Mouse (Mus musculus) forebrain, embryonic 11.5 days (tissue): ENCODE data around the gene Tcp11l1. TPM values are rescaled to one million over a fixed set of nuclear protein-coding genes. Genes with fewer than 3 reads are reported as not detected.

ENCODE experiments used
- ATAC-seq: fragments of 200-750 bp; cut with Nextera tagmentation; replicated peaks from 2 replicates; pipeline ENCODE4 v1.8.0; 2017; ENCODE audit warnings: moderate TSS enrichment; ENCODE audit not compliant: low FRiP score
- DNase-seq: peaks from one replicate; pipeline ENCODE4 v3.0.0-alpha.2; 2017; ENCODE audit warnings: low spot score
- H3K27ac ChIP-seq: fragments of 300-500 bp; sonication (generic); 2 replicates; pipeline ENCODE4 v1.5.1; 2014; ENCODE audit warnings: low read depth, low read length
- H3K27me3 ChIP-seq: fragments of 300-500 bp; sonication (generic); 2 replicates; pipeline ENCODE4 v1.6.1; 2014; ENCODE audit warnings: mild to moderate bottlenecking, low read length, mixed read lengths; ENCODE audit not compliant: control insufficient read depth, insufficient read depth
- H3K36me3 ChIP-seq: fragments of 300-500 bp; sonication (generic); 2 replicates; pipeline ENCODE4 v1.6.1; 2014; ENCODE audit warnings: mild to moderate bottlenecking, low read length, moderate library complexity, mixed read lengths; ENCODE audit not compliant: control insufficient read depth, insufficient read depth
- H3K4me1 ChIP-seq: fragments of 300-500 bp; sonication (generic); replicated peaks from 2 replicates; pipeline ENCODE4 v1.6.1; 2014; ENCODE audit warnings: low read length, mixed read lengths; ENCODE audit not compliant: control insufficient read depth, insufficient read depth
- H3K4me2 ChIP-seq: fragments of 300-500 bp; sonication (generic); 2 replicates; pipeline ENCODE4 v1.6.1; 2014; ENCODE audit warnings: low read depth, mild to moderate bottlenecking, low read length, moderate library complexity, mixed read lengths; ENCODE audit not compliant: severe bottlenecking
- H3K4me3 ChIP-seq: fragments of 300-500 bp; sonication (generic); 2 replicates; pipeline ENCODE4 v1.5.1; 2014; ENCODE audit warnings: low read depth, low read length
- H3K9ac ChIP-seq: fragments of 300-500 bp; sonication (generic); 2 replicates; pipeline ENCODE4 v1.6.1; 2014; ENCODE audit warnings: low read length
- H3K9me3 ChIP-seq: fragments of 300-500 bp; sonication (generic); 2 replicates; pipeline ENCODE4 v1.6.1; 2016; ENCODE audit warnings: low read length, mixed read lengths; ENCODE audit not compliant: control insufficient read depth
- WGBS: fragments of 180-500 bp; shearing (Covaris S2); extraction: QIAGEN DNeasy Blood & Tissue Kit; methylation state at CpG from one replicate; pipeline ENCODE4 v1.1.7; 2014; 5-methylcytosine and 5-hydroxymethylcytosine counted together
- polyA plus RNA-seq: library from polyadenylated mRNA; unstranded; fragments of >200 nt; fragmentation: Nextera tagmentation; extraction: Ambion mirVana; gene quantifications from 2 replicates; pipeline ENCODE4 v1.2.1, GENCODE M21; 2014

Gene Tcp11l1
- polyA plus RNA-seq, 1 experiment from 2014 or later = 64.9 TPM

- ATAC-seq (no peak), DNase-seq (no peak)
- H3K4me2 ChIP-seq = peak overlapping the region; percentile 99; the same call in 1 of the 2 replicates
- peaks cover 6% of the 10 kb centered on the region; the same call in 1 of the 2 replicates for H3K4me1 ChIP-seq
- H3K9me3 ChIP-seq = no peaks in the 10 kb centered on the region
- H3K36me3 ChIP-seq = no peaks in the 10 kb centered on the region
- no peak overlapping the region for H3K4me3 ChIP-seq
- WGBS = 18% methylated on average over 7 of the region's 7 CpGs
- peaks cover 10% of the 10 kb centered on the region for H3K27me3 ChIP-seq
- H3K27ac ChIP-seq = no peak overlapping the region
- no peak overlapping the region for H3K9ac ChIP-seq
Observed at GRCm38 (mm10) chr2:104741015-104741758, 29.2 kb upstream of the Tcp11l1 start.

GRCm38 (mm10) chr2:104740248-104740949 is 28.4 kb upstream of the Tcp11l1 start:
- no peaks in the 10 kb centered on the region for H3K36me3 ChIP-seq
- H3K27ac ChIP-seq = no peak overlapping the region
- H3K9ac ChIP-seq = no peak overlapping the region
- H3K4me3 ChIP-seq = no peak overlapping the region
- H3K4me1 ChIP-seq = peaks cover 6% of the 10 kb centered on the region; the same call in 1 of the 2 replicates
- peaks cover 10% of the 10 kb centered on the region for H3K27me3 ChIP-seq
- DNase-seq = no peak
- H3K4me2 ChIP-seq = no peak overlapping the region
- WGBS = 60% methylated on average over 7 of the region's 7 CpGs
- no peaks in the 10 kb centered on the region for H3K9me3 ChIP-seq
- no peak for ATAC-seq

GRCm38 (mm10) chr2:104739691-104740090 is 27.7 kb upstream of the Tcp11l1 start:
- Histone ChIP-seq H3K4me2 (no peak overlapping the region), H3K9me3 (no peaks in the 10 kb centered on the region), H3K4me3 (no peak overlapping the region), H3K9ac (no peak overlapping the region), H3K27ac (no peak overlapping the region), H3K4me1 (peaks cover 6% of the 10 kb centered on the region; the same call in 1 of the 2 replicates), H3K36me3 (no peaks in the 10 kb centered on the region), H3K27me3 (peaks cover 10% of the 10 kb centered on the region)
- no peak for ATAC-seq
- WGBS = 91% methylated on average over 2 of the region's 2 CpGs
- no peak for DNase-seq

- ATAC-seq = no peak
Observed at GRCm38 (mm10) chr2:104736241-104736640, 24.3 kb upstream of the Tcp11l1 start.

GRCm38 (mm10) chr2:104732562-104733256 is 20.7 kb upstream of the Tcp11l1 start:
- Histone ChIP-seq H3K9ac (no peak overlapping the region), H3K36me3 (no peaks in the 10 kb centered on the region), H3K4me3 (no peak overlapping the region), H3K9me3 (no peaks in the 10 kb centered on the region), H3K27me3 (no peaks in the 10 kb centered on the region), H3K27ac (no peak overlapping the region), H3K4me2 (no peak overlapping the region), H3K4me1 (no peaks in the 10 kb centered on the region)
- 77% methylated on average over 7 of the region's 7 CpGs for WGBS
- ATAC-seq = no peak
- no peak for DNase-seq

More at GRCm38 (mm10) chr2:104736241-104736640, 24.3 kb upstream of the Tcp11l1 start:
- no peaks in the 10 kb centered on the region for H3K36me3 ChIP-seq
- H3K4me1 ChIP-seq = peaks cover 4% of the 10 kb centered on the region; the same call in 1 of the 2 replicates
- H3K9ac ChIP-seq = no peak overlapping the region
- H3K27ac ChIP-seq = no peak overlapping the region
- DNase-seq = no peak
- 81% methylated on average over 7 of the region's 7 CpGs for WGBS
- H3K4me2 ChIP-seq = no peak overlapping the region
- no peak overlapping the region for H3K4me3 ChIP-seq
- H3K27me3 ChIP-seq = no peaks in the 10 kb centered on the region
- no peaks in the 10 kb centered on the region for H3K9me3 ChIP-seq

GRCm38 (mm10) chr2:104732033-104732444 is 20.1 kb upstream of the Tcp11l1 start:
- no peak overlapping the region for H3K9ac ChIP-seq
- H3K27me3 ChIP-seq = no peaks in the 10 kb centered on the region
- H3K9me3 ChIP-seq = no peaks in the 10 kb centered on the region
- no peak overlapping the region for H3K27ac ChIP-seq
- no peak overlapping the region for H3K4me3 ChIP-seq
- 94% methylated on average over 9 of the region's 9 CpGs for WGBS
- H3K36me3 ChIP-seq = no peaks in the 10 kb centered on the region
- no peak overlapping the region for H3K4me2 ChIP-seq
- no peaks in the 10 kb centered on the region for H3K4me1 ChIP-seq
- DNase-seq (no peak), ATAC-seq (no peak)

GRCm38 (mm10) chr2:104727369-104727768 is 15.4 kb upstream of the Tcp11l1 start:
- Histone ChIP-seq H3K4me3 (no peak overlapping the region), H3K4me2 (no peak overlapping the region), H3K36me3 (no peaks in the 10 kb centered on the region), H3K27ac (no peak overlapping the region), H3K9me3 (no peaks in the 10 kb centered on the region), H3K4me1 (no peaks in the 10 kb centered on the region), H3K9ac (no peak overlapping the region), H3K27me3 (no peaks in the 10 kb centered on the region)
- DNase-seq (no peak), ATAC-seq (no peak)
- WGBS = 62% methylated on average over 1 of the region's 1 CpGs

GRCm38 (mm10) chr2:104722021-104722420 is 10.1 kb upstream of the Tcp11l1 start:
- Histone ChIP-seq H3K4me3 (no peak overlapping the region), H3K9me3 (no peaks in the 10 kb centered on the region), H3K4me1 (no peaks in the 10 kb centered on the region), H3K27me3 (no peaks in the 10 kb centered on the region), H3K36me3 (no peaks in the 10 kb centered on the region), H3K27ac (no peak overlapping the region), H3K4me2 (no peak overlapping the region), H3K9ac (no peak overlapping the region)
- DNase-seq = no peak
- WGBS = 85% methylated on average over 3 of the region's 3 CpGs
- ATAC-seq = no peak
